Mouse (Mus musculus): Measurements from ENCODE around the gene Hrh3. TPM values are rescaled to one million over a fixed set of nuclear protein-coding genes. Genes with fewer than 3 reads are reported as not detected.

The Hrh3 gene
- 2.3 and 2.7 TPM in 2 replicates for polyA plus RNA-seq (2015; fragmentation: Nextera tagmentation; extraction: Ambion mirVana)

DNA sequence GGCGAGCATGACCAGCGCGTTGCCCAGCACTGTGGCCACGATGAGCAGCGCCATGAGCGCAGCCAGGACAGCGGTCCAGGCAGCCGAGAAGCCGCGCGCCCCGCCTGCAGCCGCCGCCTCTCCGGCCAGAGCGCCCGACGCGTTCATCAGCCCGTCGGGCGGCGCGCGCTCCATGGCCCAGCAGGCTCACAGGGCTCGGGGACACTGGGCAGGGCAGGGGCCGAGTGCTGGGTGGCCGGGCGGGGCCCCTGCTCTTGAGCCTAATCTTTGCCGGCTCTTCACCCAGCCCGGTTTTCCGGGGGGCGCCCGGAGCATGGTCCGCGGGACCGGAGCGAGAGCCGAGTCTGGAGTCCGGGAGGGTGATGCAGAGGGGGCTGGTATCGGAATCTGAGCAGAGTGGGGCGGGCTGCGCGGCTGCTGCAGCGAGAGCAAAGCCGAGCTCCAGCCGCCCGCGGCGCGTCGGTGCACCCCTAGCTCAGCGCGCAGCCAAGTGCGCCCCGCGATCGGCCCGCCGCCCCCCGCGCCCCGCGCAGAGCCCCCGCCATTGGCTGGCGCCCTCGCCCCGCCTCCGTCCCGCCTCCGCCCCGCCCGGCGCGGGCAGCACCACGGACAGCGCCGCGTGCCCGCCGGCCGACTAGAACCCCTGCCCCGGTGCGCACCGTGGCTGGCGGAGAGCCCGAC lies at the start of gene Hrh3:
TSS of gene Hrh3 (minus strand) at position 511 of the 681 bp plus-strand sequence.
- H3K4me1 ChIP-seq, result peaks cover 40% of the 10 kb centered on the region
- peak; percentile 71 for ATAC-seq (replicated peaks)
- peak within 1 kb of the TSS; percentile 42 for H3K9ac ChIP-seq (replicated peaks)
- WGBS, result under 1% methylated on average over 85 of the region's 87 CpGs
- H3K4me3 ChIP-seq, result peak within 1 kb of the TSS; percentile 55
- H3K27ac ChIP-seq (replicated peaks), result no peak within 1 kb of the TSS; the same call in 1 of the 2 replicates
- H3K4me2 ChIP-seq (replicated peaks), result peak within 1 kb of the TSS; percentile 92
- H3K9me3 ChIP-seq, result no peaks in the 10 kb centered on the region
- H3K27me3 ChIP-seq, result peaks cover 42% of the 10 kb centered on the region
- no peaks in the 10 kb centered on the region for H3K36me3 ChIP-seq

DNA sequence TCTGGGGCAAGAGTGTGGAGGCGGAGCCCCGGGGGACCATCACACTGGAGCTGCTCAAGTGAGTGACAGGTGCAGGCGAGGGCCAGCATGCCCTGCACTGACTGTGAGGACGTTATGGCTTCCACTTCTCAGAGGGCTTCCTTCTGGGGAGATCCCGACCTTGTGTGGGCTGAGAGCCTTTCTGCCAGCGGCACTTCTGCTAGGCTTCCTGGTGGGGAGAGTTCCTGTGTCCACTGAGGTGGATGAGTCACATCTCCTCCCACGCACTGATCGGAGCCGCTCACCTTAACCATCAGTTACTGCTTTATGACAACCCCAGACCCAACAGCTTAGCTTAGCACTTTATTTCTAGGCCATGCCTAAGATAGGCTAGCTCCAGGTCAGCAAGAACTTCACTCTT lies 44.3 kb upstream of the Hrh3 start:
- H3K4me3 ChIP-seq, result no peak overlapping the region
- no peak overlapping the region for H3K4me2 ChIP-seq (replicated peaks)
- no peaks in the 10 kb centered on the region for H3K4me1 ChIP-seq
- 91% methylated on average over 9 of the region's 9 CpGs for WGBS
- H3K9me3 ChIP-seq, result no peaks in the 10 kb centered on the region
- no peak overlapping the region for H3K27ac ChIP-seq (replicated peaks)
- ATAC-seq (replicated peaks), result no peak
- peaks cover 64% of the 10 kb centered on the region for H3K36me3 ChIP-seq
- H3K9ac ChIP-seq (replicated peaks), result no peak overlapping the region
- no peaks in the 10 kb centered on the region for H3K27me3 ChIP-seq

DNA sequence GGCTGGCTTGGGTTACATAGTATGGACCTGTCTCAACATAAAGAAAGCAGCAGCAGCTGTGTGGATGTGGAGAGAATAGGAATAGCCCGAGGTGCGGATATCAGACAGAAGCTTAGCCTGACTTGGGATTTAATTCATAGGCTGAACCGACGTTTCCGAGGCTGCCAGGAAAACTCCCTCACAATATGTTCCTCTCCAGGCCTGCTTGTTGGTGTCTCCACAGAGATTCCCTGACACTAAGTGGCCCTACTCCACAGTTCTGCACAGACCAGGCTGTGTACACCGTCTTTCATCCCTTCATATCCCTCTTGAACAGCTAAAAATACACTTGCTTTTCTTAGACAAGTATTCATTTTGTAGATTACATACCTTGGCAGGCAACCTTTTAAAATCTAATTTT lies 43.1 kb upstream of the Hrh3 start:
- H3K36me3 ChIP-seq, result peaks cover 59% of the 10 kb centered on the region
- WGBS, result 87% methylated on average over 6 of the region's 6 CpGs

DNA sequence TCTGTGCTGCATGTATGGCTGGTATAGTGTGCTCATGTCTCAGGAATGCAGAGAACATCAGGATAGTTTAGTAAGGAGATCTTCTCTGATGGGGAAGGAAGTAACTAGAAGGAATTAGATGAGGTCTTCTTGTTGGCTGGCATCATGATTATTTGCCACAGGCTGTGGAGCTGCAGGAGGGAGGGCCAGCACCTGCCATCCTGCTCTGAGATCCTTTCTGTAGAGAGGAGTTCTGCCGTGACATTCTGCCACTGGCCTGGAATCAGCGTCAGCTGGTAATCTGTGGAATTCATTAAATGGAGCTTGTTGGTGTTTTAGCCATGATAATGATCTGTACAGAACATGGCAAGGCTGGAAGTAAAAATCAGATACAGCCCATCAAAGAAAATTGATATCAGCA lies 41.8 kb upstream of the Hrh3 start:
- 84% methylated on average over 2 of the region's 2 CpGs for WGBS

More for the DNA sequence above, 43.1 kb upstream of the Hrh3 start:
- no peak overlapping the region for H3K27ac ChIP-seq (replicated peaks)
- no peak for ATAC-seq (replicated peaks)
- no peak overlapping the region for H3K4me2 ChIP-seq (replicated peaks)
- H3K9me3 ChIP-seq, result no peaks in the 10 kb centered on the region
- no peak overlapping the region for H3K9ac ChIP-seq (replicated peaks)
- no peak overlapping the region for H3K4me3 ChIP-seq
- H3K4me1 ChIP-seq, result no peaks in the 10 kb centered on the region
- H3K27me3 ChIP-seq, result no peaks in the 10 kb centered on the region

DNA sequence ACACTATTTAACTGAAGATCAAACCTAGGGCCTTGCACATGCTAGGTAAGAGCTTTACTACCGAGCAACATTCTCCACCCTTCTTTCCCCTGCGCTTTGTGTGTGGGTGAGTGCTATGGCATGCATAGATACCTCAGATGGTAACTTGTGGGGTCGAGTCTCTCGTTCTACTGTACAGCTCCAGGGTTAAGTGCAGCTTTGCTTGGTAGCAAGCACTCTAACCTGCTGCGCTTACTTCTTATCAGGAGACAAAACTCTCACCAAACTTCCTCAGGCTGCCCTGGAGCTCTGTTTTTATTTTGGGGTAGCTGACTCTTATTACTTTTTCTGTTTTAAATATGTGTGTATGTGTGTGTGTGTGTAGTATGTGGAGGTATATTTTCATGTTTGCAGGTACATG lies 31.1 kb upstream of the Hrh3 start:
- Histone ChIP-seq H3K9me3 (no peaks in the 10 kb centered on the region), H3K27ac (replicated peaks) (no peak overlapping the region), H3K36me3 (peaks cover 14% of the 10 kb centered on the region; the same call in 1 of the 2 replicates), H3K4me1 (no peaks in the 10 kb centered on the region), H3K4me3 (no peak overlapping the region), H3K27me3 (no peaks in the 10 kb centered on the region), H3K4me2 (replicated peaks) (no peak overlapping the region), H3K9ac (replicated peaks) (no peak overlapping the region)
- 88% methylated on average over 5 of the region's 5 CpGs for WGBS
- ATAC-seq (replicated peaks), result no peak

More for the DNA sequence above, 41.8 kb upstream of the Hrh3 start:
- Histone ChIP-seq H3K27ac (replicated peaks) (no peak overlapping the region), H3K36me3 (peaks cover 60% of the 10 kb centered on the region), H3K4me1 (no peaks in the 10 kb centered on the region), H3K4me3 (no peak overlapping the region), H3K4me2 (replicated peaks) (no peak overlapping the region), H3K9ac (replicated peaks) (no peak overlapping the region), H3K27me3 (no peaks in the 10 kb centered on the region), H3K9me3 (no peaks in the 10 kb centered on the region)
- no peak for ATAC-seq (replicated peaks)

DNA sequence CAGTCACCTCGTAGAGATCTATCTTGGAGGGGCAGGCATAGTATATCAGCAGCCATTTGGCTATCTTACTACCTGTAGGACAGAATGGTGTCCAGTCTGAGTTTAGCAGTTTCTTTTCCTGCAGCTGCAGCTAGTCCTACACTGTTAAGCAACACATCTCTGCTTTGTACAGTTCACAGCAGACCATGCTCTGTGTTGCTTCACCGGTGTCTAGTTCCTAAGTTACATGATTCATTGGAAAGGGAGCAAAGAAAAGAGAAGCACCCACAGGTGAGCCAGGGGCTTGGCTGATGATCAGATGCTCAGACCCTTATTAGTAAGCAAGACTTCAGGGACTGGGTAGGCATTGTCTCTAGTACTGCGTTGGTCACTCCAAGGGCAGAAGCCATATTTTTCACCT lies 29.6 kb upstream of the Hrh3 start:
- no peak overlapping the region for H3K4me3 ChIP-seq
- no peak overlapping the region for H3K9ac ChIP-seq (replicated peaks)
- no peaks in the 10 kb centered on the region for H3K9me3 ChIP-seq
- H3K4me2 ChIP-seq (replicated peaks), result no peak overlapping the region
- ATAC-seq (replicated peaks), result no peak
- WGBS, result 83% methylated on average over 3 of the region's 3 CpGs
- no peaks in the 10 kb centered on the region for H3K4me1 ChIP-seq
- no peaks in the 10 kb centered on the region for H3K27me3 ChIP-seq
- H3K36me3 ChIP-seq, result 0 out of 2 replicates have a peak, but pooled peaks cover 8% of the 10 kb centered on the region
- no peak overlapping the region for H3K27ac ChIP-seq (replicated peaks)

DNA sequence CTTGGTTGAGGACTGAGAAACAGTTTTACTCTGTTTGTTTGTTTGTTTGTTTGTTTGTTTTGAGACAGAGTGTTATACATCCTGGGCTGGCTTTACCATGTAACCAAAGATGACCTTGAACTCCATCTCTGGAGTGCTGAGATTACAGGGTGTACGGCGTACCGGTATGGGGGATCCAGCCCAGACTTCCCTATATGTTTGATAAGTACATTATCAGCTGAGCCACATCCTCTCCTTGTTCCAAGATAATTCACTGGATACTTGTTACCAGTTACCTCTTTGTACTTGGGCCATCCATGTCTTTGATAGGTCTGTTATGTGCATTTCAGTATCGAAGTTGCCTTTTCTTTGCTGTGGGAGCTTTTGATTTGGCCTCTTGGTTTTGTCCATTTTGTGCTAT lies 28.9 kb upstream of the Hrh3 start:
- H3K4me3 ChIP-seq, result no peak overlapping the region
- no peaks in the 10 kb centered on the region for H3K27me3 ChIP-seq
- H3K9me3 ChIP-seq, result no peaks in the 10 kb centered on the region
- H3K4me1 ChIP-seq, result no peaks in the 10 kb centered on the region
- no peak overlapping the region for H3K4me2 ChIP-seq (replicated peaks)
- 0 out of 2 replicates have a peak, but pooled peaks cover 3% of the 10 kb centered on the region for H3K36me3 ChIP-seq
- ATAC-seq (replicated peaks), result no peak
- 96% methylated on average over 4 of the region's 4 CpGs for WGBS
- H3K27ac ChIP-seq (replicated peaks), result no peak overlapping the region
- H3K9ac ChIP-seq (replicated peaks), result no peak overlapping the region

DNA sequence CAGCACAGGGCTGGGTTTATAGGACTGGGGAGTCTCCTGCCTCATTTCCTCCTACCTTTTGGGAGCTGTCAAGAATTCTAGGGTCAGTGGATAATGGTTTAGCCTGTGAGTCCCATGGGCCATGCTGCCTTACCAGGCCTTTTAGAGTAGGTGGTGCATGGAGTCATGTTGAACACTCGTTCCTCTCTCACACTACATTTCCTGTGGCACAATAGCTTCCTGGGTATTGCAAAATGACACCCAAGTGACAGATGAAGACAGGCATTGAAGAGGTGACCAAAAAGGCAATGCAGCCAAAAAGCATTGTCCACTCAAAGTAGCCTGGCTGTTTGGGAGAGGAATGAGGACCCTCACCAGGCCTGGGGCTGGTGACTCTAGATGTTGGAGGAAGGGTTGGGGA lies 23.4 kb upstream of the Hrh3 start:
- no peak overlapping the region for H3K27ac ChIP-seq (replicated peaks)
- no peak for ATAC-seq (replicated peaks)
- 67% methylated on average over 1 of the region's 1 CpGs for WGBS

DNA sequence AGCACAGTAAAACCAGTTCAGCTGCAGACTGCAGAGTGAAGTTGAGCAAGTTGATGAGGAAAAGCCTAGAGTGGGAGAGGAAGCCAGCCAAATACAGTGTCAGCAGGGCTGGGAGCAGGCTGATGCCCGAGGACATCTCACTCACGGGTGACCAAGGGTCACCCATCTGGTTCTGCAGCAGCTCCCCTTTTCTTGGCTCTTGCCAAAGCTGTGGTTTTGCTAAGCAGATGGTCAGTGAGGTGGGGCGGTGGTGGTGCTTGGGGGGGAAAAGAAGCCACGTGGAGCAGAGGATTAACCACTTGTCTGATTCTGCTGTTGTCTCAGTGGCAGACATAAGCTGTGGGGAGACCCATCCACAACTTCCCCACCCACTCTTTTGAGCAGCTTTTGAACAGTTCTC lies 21.9 kb upstream of the Hrh3 start:
- peaks cover 5% of the 10 kb centered on the region; the same call in 1 of the 2 replicates for H3K36me3 ChIP-seq
- H3K27ac ChIP-seq (replicated peaks), result no peak overlapping the region
- H3K4me1 ChIP-seq, result peaks cover 17% of the 10 kb centered on the region
- no peak overlapping the region for H3K4me3 ChIP-seq
- no peaks in the 10 kb centered on the region for H3K9me3 ChIP-seq
- no peak for ATAC-seq (replicated peaks)
- H3K9ac ChIP-seq (replicated peaks), result no peak overlapping the region
- H3K4me2 ChIP-seq (replicated peaks), result no peak overlapping the region
- WGBS, result 29% methylated on average over 4 of the region's 4 CpGs
- no peaks in the 10 kb centered on the region for H3K27me3 ChIP-seq

More for the DNA sequence above, 23.4 kb upstream of the Hrh3 start:
- no peaks in the 10 kb centered on the region for H3K9me3 ChIP-seq
- H3K4me1 ChIP-seq, result peaks cover 15% of the 10 kb centered on the region
- no peaks in the 10 kb centered on the region for H3K27me3 ChIP-seq
- H3K9ac ChIP-seq (replicated peaks), result no peak overlapping the region
- H3K4me2 ChIP-seq (replicated peaks), result no peak overlapping the region
- no peak overlapping the region for H3K4me3 ChIP-seq
- peaks cover 5% of the 10 kb centered on the region; the same call in 1 of the 2 replicates for H3K36me3 ChIP-seq

DNA sequence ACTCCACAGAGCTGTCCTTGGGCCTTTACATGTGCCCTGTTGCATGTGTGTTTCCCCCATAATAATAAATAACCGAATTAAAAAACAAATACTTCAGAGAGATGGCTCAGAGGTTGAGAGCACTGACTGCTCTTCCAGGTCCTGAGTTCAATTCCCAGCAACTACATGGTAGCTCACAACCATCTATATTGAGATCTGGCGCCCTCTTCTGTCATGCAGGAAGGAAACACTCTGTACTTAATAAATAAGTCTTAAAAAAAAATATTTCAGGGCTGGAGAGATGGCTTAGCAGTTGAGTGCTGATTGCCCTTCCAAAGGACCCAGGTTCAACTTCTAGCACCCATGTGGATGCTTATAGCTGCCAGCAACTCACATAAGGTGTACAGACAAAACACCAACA lies 19.9 kb upstream of the Hrh3 start:
- peaks cover 31% of the 10 kb centered on the region for H3K4me1 ChIP-seq
- 86% methylated on average over 2 of the region's 2 CpGs for WGBS
- no peaks in the 10 kb centered on the region for H3K9me3 ChIP-seq
- H3K4me2 ChIP-seq (replicated peaks), result no peak overlapping the region
- H3K4me3 ChIP-seq, result no peak overlapping the region
- no peaks in the 10 kb centered on the region for H3K27me3 ChIP-seq
- ATAC-seq (replicated peaks), result no peak
- peaks cover 5% of the 10 kb centered on the region; the same call in 1 of the 2 replicates for H3K36me3 ChIP-seq
- H3K9ac ChIP-seq (replicated peaks), result no peak overlapping the region
- no peak overlapping the region for H3K27ac ChIP-seq (replicated peaks)

DNA sequence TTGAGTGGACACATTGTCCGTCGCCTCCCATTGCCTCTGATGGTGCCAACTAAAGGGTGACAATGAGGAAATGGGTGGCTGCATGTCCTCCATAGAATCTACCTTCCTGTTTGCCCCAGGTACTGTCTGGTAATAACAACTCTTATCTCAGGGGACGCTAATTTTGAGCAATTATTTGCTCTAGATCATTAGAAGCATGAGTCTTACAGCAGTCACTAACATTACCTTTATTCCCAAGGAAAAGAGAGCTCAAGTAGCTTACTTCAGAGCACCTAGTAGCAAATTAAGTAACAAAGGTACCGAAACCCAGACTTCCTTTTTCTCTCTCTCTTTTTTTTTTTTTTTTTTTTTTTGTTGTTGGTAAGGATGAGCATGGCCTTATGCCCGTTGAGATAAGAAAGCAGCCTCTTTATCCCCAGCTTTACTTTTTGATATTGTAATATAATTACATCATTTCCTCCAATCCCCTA lies 16.0 kb upstream of the Hrh3 start:
- Histone ChIP-seq H3K9me3 (no peaks in the 10 kb centered on the region), H3K4me3 (peak overlapping the region; percentile 74), H3K4me1 (peaks cover 45% of the 10 kb centered on the region), H3K4me2 (replicated peaks) (peak overlapping the region; percentile 74), H3K9ac (replicated peaks) (peak overlapping the region; percentile 73; the same call in 1 of the 2 replicates), H3K27me3 (no peaks in the 10 kb centered on the region), H3K27ac (replicated peaks) (no peak overlapping the region), H3K36me3 (peaks cover 5% of the 10 kb centered on the region; the same call in 1 of the 2 replicates)
- no peak for ATAC-seq (replicated peaks)
- 76% methylated on average over 5 of the region's 5 CpGs for WGBS

DNA sequence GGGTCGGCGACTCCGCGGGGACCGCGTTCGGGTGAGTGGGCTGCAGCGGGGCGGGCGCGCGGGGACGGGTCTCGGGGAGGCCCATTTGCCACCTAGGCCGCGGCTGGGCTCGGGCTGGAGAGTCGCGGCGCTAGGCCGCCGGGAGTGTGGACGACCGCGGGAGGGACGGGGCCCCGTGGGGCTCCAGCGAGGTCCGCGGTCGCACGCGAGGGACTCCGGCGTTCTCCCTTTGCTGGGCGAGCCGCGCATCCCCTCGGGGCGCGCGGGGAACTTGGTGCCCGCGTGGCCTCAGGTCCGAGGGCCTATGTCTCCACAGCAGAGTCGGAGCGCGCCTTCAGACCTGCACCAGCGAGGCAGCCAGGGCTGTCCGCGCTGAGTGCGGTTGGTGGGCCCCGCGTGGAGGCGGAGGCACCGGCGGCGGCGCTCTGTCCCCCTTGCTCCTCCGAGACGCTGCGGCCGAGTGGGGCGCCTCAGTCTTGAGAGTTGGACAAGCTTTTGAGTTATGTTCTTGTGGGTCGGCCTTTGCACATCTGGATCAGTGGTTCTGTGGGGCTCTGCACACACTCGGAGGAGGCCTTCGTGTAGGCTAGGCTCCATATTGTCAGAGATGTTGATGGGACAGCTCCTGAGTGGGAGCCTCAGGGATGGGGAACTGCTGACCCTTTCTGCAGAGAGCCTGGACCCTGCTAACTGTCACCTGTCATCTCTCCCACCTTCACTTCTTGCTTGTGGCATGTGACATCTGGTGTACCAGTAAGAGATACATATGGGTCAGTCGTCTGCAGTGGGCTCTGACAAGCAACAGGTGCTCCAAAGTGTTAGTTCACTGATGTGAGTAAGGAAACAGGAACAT lies 15.4 kb upstream of the Hrh3 start:
- peak overlapping the region; percentile 60 for H3K27ac ChIP-seq (replicated peaks)
- H3K36me3 ChIP-seq, result peaks cover 5% of the 10 kb centered on the region; the same call in 1 of the 2 replicates
- peak overlapping the region; percentile 74 for H3K4me2 ChIP-seq (replicated peaks)
- H3K4me3 ChIP-seq, result peak overlapping the region; percentile 74
- peaks cover 51% of the 10 kb centered on the region for H3K4me1 ChIP-seq
- peak overlapping the region; percentile 73 for H3K9ac ChIP-seq (replicated peaks)
- WGBS, result 1% methylated on average over 67 of the region's 68 CpGs
- H3K9me3 ChIP-seq, result no peaks in the 10 kb centered on the region
- H3K27me3 ChIP-seq, result no peaks in the 10 kb centered on the region
- peak; percentile 17 for ATAC-seq (replicated peaks)

Data from forebrain, embryonic 15.5 days (tissue).